Mouse (Mus musculus): ENCODE data around the gene Mb21d2. TPM values are rescaled to one million over a fixed set of nuclear protein-coding genes. Genes with fewer than 3 reads are reported as not detected.

The Mb21d2 gene
- polyA plus RNA-seq, 1 experiment from 2014 or later = 5.8 TPM

DNA sequence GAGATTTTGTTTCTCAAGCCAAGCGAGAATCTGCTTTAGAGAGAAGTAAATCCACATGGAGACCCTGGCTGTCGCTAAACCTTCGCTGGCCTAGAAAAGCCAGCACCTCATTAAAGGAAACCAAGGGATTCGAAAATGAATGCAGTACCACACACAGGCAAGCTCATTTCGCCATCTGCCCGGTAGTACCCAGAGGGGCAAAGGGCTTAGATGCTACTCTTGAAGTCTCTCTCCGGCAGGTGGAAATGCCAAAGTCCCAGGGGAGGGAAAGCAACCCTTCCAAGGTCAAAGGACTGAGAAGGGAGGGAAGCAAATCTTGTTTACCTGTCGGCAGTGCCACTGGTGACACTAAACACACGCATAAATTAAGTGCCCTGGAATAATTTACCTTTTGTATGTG, 2.1 kb downstream of the Mb21d2 start:
- 33% methylated on average over 9 of the region's 9 CpGs for WGBS

DNA sequence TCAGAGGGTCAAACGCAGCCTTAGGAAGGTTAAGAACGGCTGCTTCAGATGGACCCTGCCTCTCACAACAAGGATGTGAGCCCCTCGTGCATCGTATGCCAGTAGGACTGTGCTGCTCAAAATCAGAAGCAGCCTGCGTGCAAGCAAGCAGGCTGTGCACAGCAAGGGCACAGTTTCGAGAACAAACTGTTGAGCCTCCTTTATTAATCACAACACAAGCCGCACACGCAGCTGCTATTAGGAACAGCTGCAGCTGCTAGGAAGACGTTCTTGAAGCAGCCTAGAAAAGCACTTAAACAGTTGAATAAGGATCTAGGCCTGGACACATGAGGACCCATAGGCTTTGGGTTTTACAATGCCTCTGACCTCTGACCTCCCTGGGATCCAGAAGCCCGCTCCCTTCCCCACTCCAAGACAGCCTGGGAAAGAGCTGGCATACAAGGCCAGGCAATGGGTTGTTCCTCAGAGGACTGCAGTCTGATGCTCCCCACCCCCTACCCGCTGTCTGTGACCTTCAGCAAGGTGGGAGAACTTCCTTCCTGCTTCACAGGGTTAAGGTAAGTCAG, 10.1 kb downstream of the Mb21d2 start:
- Histone ChIP-seq H3K4me3 (no peak overlapping the region), H3K9me3 (replicated peaks) (no peaks in the 10 kb centered on the region), H3K27ac (no peak overlapping the region), H3K36me3 (no peaks in the 10 kb centered on the region), H3K27me3 (ENCODE audit: low read depth, poor library complexity, severe bottlenecking) (no peaks in the 10 kb centered on the region), H3K4me1 (peaks cover 38% of the 10 kb centered on the region)
- DNase-seq (ENCODE audit: low spot score) = no peak
- 57% methylated on average over 11 of the region's 11 CpGs for WGBS

More for the DNA sequence above, 2.1 kb downstream of the Mb21d2 start:
- Histone ChIP-seq H3K27me3 (ENCODE audit: low read depth, poor library complexity, severe bottlenecking) (peaks cover 17% of the 10 kb centered on the region; the same call in 1 of the 2 replicates), H3K36me3 (no peaks in the 10 kb centered on the region), H3K4me3 (no peak overlapping the region), H3K27ac (no peak overlapping the region), H3K9me3 (replicated peaks) (no peaks in the 10 kb centered on the region), H3K4me1 (peaks cover 21% of the 10 kb centered on the region)
- DNase-seq (ENCODE audit: low spot score) = no peak

DNA sequence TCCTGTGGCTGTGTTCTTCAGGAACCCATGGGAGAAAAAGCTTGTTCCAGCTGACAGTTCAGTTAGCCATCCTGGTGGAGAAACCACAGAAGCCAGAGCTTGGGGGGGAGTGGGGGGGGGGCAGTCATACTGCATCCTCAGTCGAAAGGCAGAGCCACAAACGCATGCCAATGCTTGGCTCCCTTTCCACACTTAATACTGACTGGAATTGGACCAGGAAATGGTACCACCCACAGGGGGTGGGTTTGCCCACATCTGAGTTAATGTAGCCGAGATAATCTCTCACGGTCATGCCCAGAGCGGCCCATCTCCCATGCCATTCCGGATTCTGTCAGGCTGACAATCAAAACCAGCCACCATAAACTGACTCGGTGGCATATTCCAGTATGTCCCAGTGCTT, 14.1 kb downstream of the Mb21d2 start:
- peaks cover 44% of the 10 kb centered on the region for H3K4me1 ChIP-seq
- no peak for DNase-seq (ENCODE audit: low spot score)
- no peak overlapping the region for H3K4me3 ChIP-seq
- no peaks in the 10 kb centered on the region for H3K9me3 ChIP-seq (replicated peaks)
- no peaks in the 10 kb centered on the region for H3K27me3 ChIP-seq (ENCODE audit: low read depth, poor library complexity, severe bottlenecking)
- WGBS = 86% methylated on average over 7 of the region's 7 CpGs
- H3K36me3 ChIP-seq = no peaks in the 10 kb centered on the region
- no peak overlapping the region for H3K27ac ChIP-seq

GRCm38 (mm10) chr16:28914709-28915108, 14.8 kb downstream of the Mb21d2 start:
- WGBS = 58% methylated on average over 1 of the region's 1 CpGs
- H3K27ac ChIP-seq = no peak overlapping the region
- no peaks in the 10 kb centered on the region for H3K9me3 ChIP-seq (replicated peaks)
- no peaks in the 10 kb centered on the region for H3K36me3 ChIP-seq
- no peaks in the 10 kb centered on the region for H3K27me3 ChIP-seq (ENCODE audit: low read depth, poor library complexity, severe bottlenecking)
- H3K4me3 ChIP-seq = no peak overlapping the region
- DNase-seq (ENCODE audit: low spot score) = no peak
- H3K4me1 ChIP-seq = peaks cover 44% of the 10 kb centered on the region

DNA sequence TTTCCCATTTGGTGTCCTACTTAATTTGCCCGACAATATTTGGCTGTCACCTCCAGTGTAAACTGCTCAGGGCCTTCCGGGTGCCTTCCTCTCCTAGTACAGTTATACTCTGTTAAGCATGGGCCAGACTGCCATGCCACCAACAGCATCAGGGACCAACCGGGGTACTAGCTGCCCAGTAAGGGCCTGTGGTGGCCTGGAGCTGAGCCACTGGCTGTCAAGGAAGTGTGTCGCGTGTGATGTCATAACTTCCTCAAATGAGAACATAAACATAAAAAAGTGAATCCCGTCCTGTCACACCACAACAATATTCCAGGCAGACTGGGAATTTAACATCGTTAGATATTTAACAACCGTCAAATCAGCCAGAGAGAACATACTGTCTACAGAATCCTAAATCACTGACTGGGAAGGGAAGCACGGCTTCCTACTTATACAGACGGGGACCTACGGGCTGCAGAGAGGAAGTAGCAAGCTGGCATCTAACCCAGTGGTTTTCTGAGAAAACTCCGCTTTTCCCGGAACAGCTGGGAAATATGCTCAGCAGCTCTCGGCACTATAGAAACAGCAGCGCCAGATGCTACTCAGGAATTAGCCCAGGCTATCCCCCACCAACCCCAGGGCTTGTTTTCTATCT, 17.9 kb downstream of the Mb21d2 start:
- H3K27ac ChIP-seq = no peak overlapping the region
- H3K36me3 ChIP-seq = no peaks in the 10 kb centered on the region
- DNase-seq (ENCODE audit: low spot score) = no peak
- WGBS = 88% methylated on average over 15 of the region's 15 CpGs
- H3K4me3 ChIP-seq = no peak overlapping the region
- H3K4me1 ChIP-seq = peaks cover 34% of the 10 kb centered on the region
- no peaks in the 10 kb centered on the region for H3K27me3 ChIP-seq (ENCODE audit: low read depth, poor library complexity, severe bottlenecking)
- no peaks in the 10 kb centered on the region for H3K9me3 ChIP-seq (replicated peaks)

DNA sequence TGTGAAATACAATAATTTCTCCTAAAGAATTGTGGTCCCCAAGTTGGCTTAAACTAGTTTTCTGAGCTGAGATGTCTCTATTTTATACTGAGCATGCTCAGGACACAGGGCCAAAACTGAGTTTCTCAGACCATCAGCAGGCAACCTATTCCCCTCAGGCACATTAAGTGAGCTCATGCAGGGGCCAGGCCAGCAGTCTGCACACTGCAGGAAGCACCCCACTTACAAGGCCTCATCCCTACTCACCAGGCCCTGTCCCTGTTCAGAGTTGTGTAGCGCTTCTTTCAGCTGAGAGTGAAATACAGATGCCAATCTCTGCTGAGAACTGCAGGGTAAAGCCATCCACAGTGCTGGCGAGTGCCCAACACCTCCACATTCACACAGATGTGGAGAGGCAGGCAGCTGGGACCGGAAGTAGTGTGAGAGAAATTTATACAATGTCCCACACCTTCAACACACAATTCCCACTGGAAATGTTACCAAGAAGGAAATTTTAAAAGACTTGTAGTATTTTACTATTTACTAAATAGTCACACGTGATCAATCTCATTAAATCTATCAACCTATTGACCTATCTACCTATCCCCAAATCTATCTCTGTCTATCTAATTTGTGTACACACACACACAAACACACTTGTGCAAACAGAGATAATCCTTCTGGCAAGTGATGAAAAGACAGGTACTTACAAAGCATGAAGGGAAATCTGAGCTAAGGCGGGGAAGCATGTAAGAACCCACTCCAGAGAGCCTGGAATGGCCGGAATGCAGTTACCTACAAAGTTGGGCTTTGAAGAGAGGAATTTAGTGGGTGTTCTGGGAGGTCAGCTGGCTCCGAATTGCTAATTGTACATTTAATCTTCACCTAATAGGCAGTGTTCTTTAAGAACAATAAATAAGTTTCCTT, 22.9 kb downstream of the Mb21d2 start:
- Histone ChIP-seq H3K27ac (no peak overlapping the region), H3K4me1 (peaks cover 18% of the 10 kb centered on the region)
- no peak for DNase-seq (ENCODE audit: low spot score)

DNA sequence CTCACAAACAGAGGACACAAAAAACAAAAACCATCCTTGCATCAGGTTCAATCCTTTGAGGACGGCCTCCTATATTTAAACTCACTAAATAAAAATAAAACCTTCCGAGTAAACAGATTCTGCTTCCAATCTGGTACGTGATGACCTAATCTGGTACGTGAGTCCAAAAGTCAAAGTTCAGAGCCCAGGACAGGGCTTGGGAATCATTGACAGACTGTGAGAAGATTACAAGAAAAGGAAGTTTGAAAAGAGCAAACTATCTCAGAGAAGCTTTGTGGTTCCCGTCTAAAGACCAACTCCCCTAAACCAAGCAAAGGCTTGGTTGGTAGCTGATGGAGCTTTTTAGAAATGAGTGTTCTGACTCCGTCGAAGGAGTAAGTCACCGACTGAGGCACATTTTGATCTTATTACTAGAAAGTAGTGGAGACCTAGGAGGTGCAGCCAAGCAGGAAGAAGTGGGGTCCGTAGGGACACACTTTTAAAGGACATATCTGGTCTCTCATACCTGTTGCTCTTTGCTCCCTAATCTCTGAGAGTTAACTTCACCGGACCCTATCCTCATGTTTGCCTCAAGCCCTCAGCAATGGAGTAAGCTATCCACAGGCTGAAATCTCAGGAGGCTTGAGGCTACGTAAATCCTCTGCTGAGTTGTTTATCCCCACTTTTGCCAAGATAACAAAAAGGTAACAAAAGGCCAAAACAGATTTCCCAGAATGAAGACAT, 23.7 kb downstream of the Mb21d2 start:
- no peak for DNase-seq (ENCODE audit: low spot score)
- Histone ChIP-seq H3K9me3 (replicated peaks) (no peaks in the 10 kb centered on the region), H3K4me3 (no peak overlapping the region), H3K27ac (no peak overlapping the region), H3K36me3 (no peaks in the 10 kb centered on the region), H3K4me1 (peaks cover 16% of the 10 kb centered on the region), H3K27me3 (ENCODE audit: low read depth, poor library complexity, severe bottlenecking) (no peaks in the 10 kb centered on the region)
- WGBS = 88% methylated on average over 11 of the region's 11 CpGs

More for the DNA sequence above, 22.9 kb downstream of the Mb21d2 start:
- 69% methylated on average over 7 of the region's 7 CpGs for WGBS
- H3K4me3 ChIP-seq = no peak overlapping the region
- no peaks in the 10 kb centered on the region for H3K27me3 ChIP-seq (ENCODE audit: low read depth, poor library complexity, severe bottlenecking)
- H3K9me3 ChIP-seq (replicated peaks) = no peaks in the 10 kb centered on the region
- H3K36me3 ChIP-seq = no peaks in the 10 kb centered on the region

DNA sequence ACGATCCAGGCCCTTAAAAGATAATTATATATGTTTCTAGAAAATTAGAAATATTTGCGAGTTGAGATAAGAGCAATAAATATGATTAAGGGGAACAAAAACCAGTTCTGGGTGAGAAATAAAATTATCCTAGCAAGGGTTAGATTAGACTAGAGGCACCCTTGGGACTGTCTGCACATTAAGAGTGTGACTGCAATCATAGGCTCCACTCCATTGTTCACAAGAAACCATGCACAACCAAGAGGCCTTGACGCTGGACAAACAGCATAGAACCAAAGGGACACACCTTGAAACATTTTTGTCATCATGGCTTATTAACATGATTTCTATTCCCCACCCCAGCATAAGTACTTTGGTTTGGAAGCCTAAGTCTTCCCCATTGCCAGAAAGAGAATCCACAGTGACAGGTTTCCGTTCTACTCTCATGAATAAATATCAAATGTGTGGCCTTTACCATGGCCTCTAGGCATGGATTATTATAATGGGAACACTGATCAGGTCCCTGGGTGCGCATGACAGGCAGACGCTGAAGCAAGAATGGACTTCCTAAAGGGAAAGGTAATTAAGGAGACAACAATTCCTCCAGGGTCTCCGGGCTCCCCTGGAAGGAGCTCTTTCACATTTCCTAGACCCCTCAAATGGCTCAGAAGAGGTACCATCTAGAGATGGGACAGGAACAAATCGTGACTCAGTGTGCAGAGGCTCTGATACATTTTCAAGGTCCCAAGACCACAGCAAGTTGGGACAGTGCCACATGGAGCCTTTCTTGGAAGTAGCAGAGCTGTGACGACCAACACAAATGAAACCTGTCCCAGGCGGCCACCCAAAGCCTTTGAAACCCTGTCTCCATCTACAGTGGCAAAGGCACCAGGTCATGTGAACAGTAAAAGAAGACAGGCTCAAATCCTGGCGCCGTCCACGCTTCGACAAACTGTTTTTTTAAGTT, 26.6 kb downstream of the Mb21d2 start:
- H3K27ac ChIP-seq = no peak overlapping the region
- H3K9me3 ChIP-seq (replicated peaks) = no peaks in the 10 kb centered on the region
- peaks cover 38% of the 10 kb centered on the region for H3K4me1 ChIP-seq
- H3K36me3 ChIP-seq = no peaks in the 10 kb centered on the region
- WGBS = 88% methylated on average over 14 of the region's 14 CpGs
- no peak overlapping the region for H3K4me3 ChIP-seq
- DNase-seq (ENCODE audit: low spot score) = no peak
- no peaks in the 10 kb centered on the region for H3K27me3 ChIP-seq (ENCODE audit: low read depth, poor library complexity, severe bottlenecking)

GRCm38 (mm10) chr16:28899161-28899540, 30.3 kb downstream of the Mb21d2 start:
- Histone ChIP-seq H3K4me3 (no peak overlapping the region), H3K36me3 (no peaks in the 10 kb centered on the region), H3K4me1 (peaks cover 44% of the 10 kb centered on the region), H3K9me3 (replicated peaks) (no peaks in the 10 kb centered on the region), H3K27ac (no peak overlapping the region), H3K27me3 (ENCODE audit: low read depth, poor library complexity, severe bottlenecking) (no peaks in the 10 kb centered on the region)
- WGBS = 78% methylated on average over 4 of the region's 4 CpGs
- DNase-seq (ENCODE audit: low spot score) = no peak

- no peak for DNase-seq (ENCODE audit: low spot score)
- Histone ChIP-seq H3K27ac (peak overlapping the region; percentile 14; the same call in 1 of the 2 replicates), H3K4me1 (peaks cover 48% of the 10 kb centered on the region), H3K27me3 (ENCODE audit: low read depth, poor library complexity, severe bottlenecking) (no peaks in the 10 kb centered on the region), H3K36me3 (no peaks in the 10 kb centered on the region), H3K4me3 (no peak overlapping the region), H3K9me3 (replicated peaks) (no peaks in the 10 kb centered on the region)
- 29% methylated on average over 15 of the region's 15 CpGs for WGBS
Measured at GRCm38 (mm10) chr16:28898509-28899160, 30.8 kb downstream of the Mb21d2 start.

- Histone ChIP-seq H3K27ac (no peak overlapping the region), H3K4me3 (no peak overlapping the region), H3K36me3 (no peaks in the 10 kb centered on the region), H3K9me3 (replicated peaks) (no peaks in the 10 kb centered on the region), H3K27me3 (ENCODE audit: low read depth, poor library complexity, severe bottlenecking) (no peaks in the 10 kb centered on the region), H3K4me1 (peaks cover 62% of the 10 kb centered on the region)
- no peak for DNase-seq (ENCODE audit: low spot score)
- WGBS = 96% methylated on average over 7 of the region's 7 CpGs
Measured at GRCm38 (mm10) chr16:28896571-28896970, 32.9 kb downstream of the Mb21d2 start.

Measured in limb, embryonic 10.5 days (tissue).